Comparison of ENCODE assay signal across 8 mouse cellular contexts in the genomic region with DNA sequence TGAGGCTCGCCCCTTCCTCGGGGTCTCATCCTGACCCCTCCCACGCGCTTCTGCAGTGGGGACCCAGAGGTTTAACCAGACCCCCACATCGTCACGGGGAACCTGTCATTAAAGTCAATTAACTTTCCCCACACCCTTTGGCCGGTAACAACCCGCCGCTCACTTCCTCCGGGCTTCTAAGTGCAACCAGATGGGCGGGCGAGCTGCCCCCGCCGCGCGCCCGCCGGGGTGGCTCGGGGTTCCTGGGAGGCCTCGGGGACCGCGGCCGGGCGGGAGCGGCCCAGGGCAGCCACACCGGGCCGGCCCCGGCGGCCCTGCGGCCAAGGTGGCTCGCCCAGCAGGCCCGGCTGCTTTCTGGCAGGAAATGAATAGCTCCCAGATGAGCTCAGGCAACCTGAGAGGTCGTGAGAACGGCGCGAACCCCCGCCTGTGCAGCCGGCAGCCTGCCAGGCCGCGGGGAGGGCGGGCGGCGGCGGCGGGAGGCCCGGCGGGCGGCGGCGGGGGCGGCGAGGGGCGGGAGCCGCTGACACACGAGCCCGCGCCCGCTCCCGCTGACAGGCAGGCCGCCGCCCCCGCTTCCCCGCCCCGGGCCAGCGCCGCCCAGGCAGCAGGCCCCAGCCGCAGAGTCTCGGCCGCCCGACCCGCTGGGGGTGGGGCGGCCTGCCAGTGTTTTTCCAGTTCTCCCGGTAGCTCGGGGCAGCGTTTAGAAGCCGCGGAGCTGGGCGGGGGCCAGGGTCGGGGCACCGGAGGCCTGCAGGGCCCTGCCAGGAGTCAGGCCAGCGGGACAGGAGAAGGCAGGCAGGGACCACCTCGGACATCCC. TPM values are rescaled to one million over a fixed set of nuclear protein-coding genes. Genes with fewer than 3 reads are reported as not detected.
DNase-seq lines count a peak whose midpoint lies in the region; ATAC-seq and TF ChIP-seq lines count a peak whose summit lies in the region.

No protein-coding gene starts in this region.

- no peaks in the 10 kb centered on the region for H3K79me2 ChIP-seq in CH12.LX (replicated peaks; ENCODE audit: control insufficient read depth, extremely low read depth, insufficient read depth, poor library complexity, severe bottlenecking)

- peak overlapping the region; percentile 88 for H3K4me2 ChIP-seq in CH12.LX (ENCODE audit: insufficient read depth, low read depth, poor library complexity, severe bottlenecking)
- peak overlapping the region; percentile 94 for H3K4me2 ChIP-seq in forebrain, embryonic 14.5 days (ENCODE audit: low read length)
- peak overlapping the region; percentile 93 for H3K4me2 ChIP-seq in lung, embryonic 16.5 days (ENCODE audit: low read depth, low read length)

- dilution Hi-C loops in CH12.LX (cut with MboI; ENCODE audit: extremely low pct_ligation_motif_present, extremely low pct_unique_long_range_greater_than_20kb, low sequenced_read_pairs), result no loop called here

- H3K4me3 ChIP-seq in CH12.LX (replicated peaks in 1 of 3; ENCODE audit: low read depth in 2 of 3, low read length in 2 of 3, poor library complexity in 1 of 3), result peak overlapping the region; percentile 32 to 50 (median 48)
- H3K4me3 ChIP-seq in brown adipose tissue, adult 24 weeks (ENCODE audit: insufficient read depth, low read depth, low read length), result peak overlapping the region; percentile 63
- peak overlapping the region; percentile 40 for H3K4me3 ChIP-seq in forebrain, embryonic 14.5 days (ENCODE audit: low read depth, low read length)
- H3K4me3 ChIP-seq in layer of hippocampus, adult 2 months, result peak overlapping the region; percentile 55
- H3K4me3 ChIP-seq in lung, embryonic 16.5 days (ENCODE audit: low read length), result peak overlapping the region; percentile 54

- TF ChIP-seq EP300 in CH12.LX (IDR thresholded peaks at IDR 0.05; ENCODE audit: low read length), result no peak

- in situ Hi-C loops in CH12.LX (cut with MboI; ENCODE audit: low pct_ligation_motif_present, low pct_unique_long_range_greater_than_20kb, low sequenced_read_pairs), result loop anchor here (5.0 to 10.0 kb wide), 4 partner anchors 43 to 343 kb away; no protein-coding TSS in a partner anchor

- TF ChIP-seq POLR2A in CH12.LX (IDR thresholded peaks at IDR 0.05; ENCODE audit: low read depth, low read length), result 0 out of 2 replicates have a peak, but pooled peaks have one; percentile 34

- TF ChIP-seq RAD21 in CH12.LX (IDR thresholded peaks at IDR 0.05; ENCODE audit: low read depth, low read length), result no peak

- H3K36me3 ChIP-seq in CH12.LX (replicated peaks in 1 of 2; ENCODE audit: control insufficient read depth in 1 of 2, insufficient read depth in 1 of 2, low read length in 1 of 2), result no peaks in the 10 kb centered on the region
- no peaks in the 10 kb centered on the region for H3K36me3 ChIP-seq in forebrain, embryonic 14.5 days (ENCODE audit: control insufficient read depth, insufficient read depth, low read length)
- H3K36me3 ChIP-seq in lung, embryonic 16.5 days (ENCODE audit: control insufficient read depth, insufficient read depth, low read length), result no peaks in the 10 kb centered on the region; the same call in 1 of the 2 replicates

- H3K27ac ChIP-seq in CH12.LX (ENCODE audit: insufficient read depth, low read depth), result no peak overlapping the region
- H3K27ac ChIP-seq in brown adipose tissue, adult 24 weeks (replicated peaks; ENCODE audit: low read depth, low read length), result peak overlapping the region; percentile 83
- H3K27ac ChIP-seq in forebrain, embryonic 14.5 days (ENCODE audit: low read depth, low read length), result peak overlapping the region; percentile 65
- H3K27ac ChIP-seq in layer of hippocampus, adult 2 months, result peak overlapping the region; percentile 81
- H3K27ac ChIP-seq in lung, embryonic 16.5 days (ENCODE audit: low read length), result peak overlapping the region; percentile 100

- H3K4me1 ChIP-seq in CH12.LX (ENCODE audit: control insufficient read depth in 1 of 2, insufficient read depth in 2 of 2), result peaks cover 3 to 55% of the 10 kb centered on the region in 2 experiments
- H3K4me1 ChIP-seq in brown adipose tissue, adult 24 weeks (ENCODE audit: control insufficient read depth, insufficient read depth, insufficient read length, low read length), result no peaks in the 10 kb centered on the region
- peaks cover 22% of the 10 kb centered on the region for H3K4me1 ChIP-seq in forebrain, embryonic 14.5 days (ENCODE audit: control insufficient read depth, insufficient read depth, low read length)
- peaks cover 28% of the 10 kb centered on the region for H3K4me1 ChIP-seq in lung, embryonic 16.5 days (replicated peaks; ENCODE audit: control insufficient read depth, insufficient read depth, low read length)

- under 1% methylated on average over 46 of the region's 82 CpGs for WGBS in forebrain, embryonic 14.5 days
- under 1% methylated on average over 43 of the region's 82 CpGs for WGBS in lung, embryonic 16.5 days

- peak overlapping the region; percentile 64 for H3K9ac ChIP-seq in CH12.LX (ENCODE audit: insufficient read depth, low read depth)
- peak overlapping the region; percentile 69 for H3K9ac ChIP-seq in forebrain, embryonic 14.5 days (ENCODE audit: low read length)
- peak overlapping the region; percentile 84 for H3K9ac ChIP-seq in lung, embryonic 16.5 days (ENCODE audit: low read length)

- ATAC-seq in forebrain, embryonic 14.5 days, result peak; percentile 75
- peak; percentile 85 for ATAC-seq in lung, embryonic 16.5 days (ENCODE audit: low read depth)

- peaks cover 63% of the 10 kb centered on the region for H3K27me3 ChIP-seq in CH12.LX (replicated peaks)
- H3K27me3 ChIP-seq in forebrain, embryonic 14.5 days (replicated peaks; ENCODE audit: control insufficient read depth, insufficient read depth, low read length), result no peaks in the 10 kb centered on the region; the same call in 1 of the 2 replicates
- H3K27me3 ChIP-seq in lung, embryonic 16.5 days (ENCODE audit: control insufficient read depth, insufficient read depth, low read depth, low read length), result no peaks in the 10 kb centered on the region

- DNase-seq in CH12.LX (ENCODE audit: extremely low read depth), result peak; percentile 35
- peak; percentile 77 for DNase-seq in forebrain, embryonic 14.5 days (ENCODE audit: low spot score)
- DNase-seq in heart, postnatal 14 days, result peak; percentile 88 to 93
- DNase-seq in layer of hippocampus, adult 2 months (ENCODE audit: low spot score in 2 of 2), result peak; percentile 42 to 65
- DNase-seq in retina, embryonic 14.5 days (ENCODE audit: low spot score), result peak; percentile 77
- DNase-seq in thymus, postnatal 25 days, result peak; percentile 56

- no peaks in the 10 kb centered on the region for H3K9me3 ChIP-seq in CH12.LX (replicated peaks; ENCODE audit: low read length)
- H3K9me3 ChIP-seq in forebrain, embryonic 14.5 days (replicated peaks; ENCODE audit: control insufficient read depth, low read length), result no peaks in the 10 kb centered on the region
- H3K9me3 ChIP-seq in lung, embryonic 16.5 days (ENCODE audit: control insufficient read depth, low read length), result no peaks in the 10 kb centered on the region

- no peak for TF ChIP-seq CTCF in CH12.LX (conservative IDR thresholded peaks at IDR 0.05 in 1 of 2, IDR thresholded peaks at IDR 0.05 in 1 of 2; ENCODE audit: low read depth in 2 of 2, low read length in 2 of 2)
- no peak for TF ChIP-seq CTCF in layer of hippocampus, adult 2 months (conservative IDR thresholded peaks at IDR 0.05)

- intact Hi-C loops in heart, postnatal 14 days (cut with DNase I), result loop anchor here (5.0 kb wide), 2 partner anchors 72 to 428 kb away; no protein-coding TSS in a partner anchor

TF ChIP-seq in CH12.LX, 34 proteins besides CTCF, POLR2A, EP300 and RAD21:
- TF ChIP-seq TCF12 (IDR thresholded peaks at IDR 0.05; ENCODE audit: low read depth, low read length) (0 out of 2 replicates have a peak, but pooled peaks have one; percentile 30), KAT2A (IDR thresholded peaks at IDR 0.05; ENCODE audit: insufficient replicate concordance, low read length) (no peak), JUND (conservative IDR thresholded peaks at IDR 0.05; ENCODE audit: low read depth, low read length) (no peak), MAX (IDR thresholded peaks at IDR 0.05; ENCODE audit: low read length) (no peak), SIN3A (IDR thresholded peaks at IDR 0.05; ENCODE audit: low read length) (peak; percentile 73), CHD2 (IDR thresholded peaks at IDR 0.05; ENCODE audit: low read length) (peak; percentile 41), MAFK (IDR thresholded peaks at IDR 0.05; ENCODE audit: insufficient replicate concordance, low read length) (no peak), ELF1 (IDR thresholded peaks at IDR 0.05; ENCODE audit: low read depth, low read length) (no peak; the same call in 1 of the 2 replicates), POLR2AphosphoS2 (IDR thresholded peaks at IDR 0.05; ENCODE audit: low read depth, low read length) (no peak), MXI1 (IDR thresholded peaks at IDR 0.05; ENCODE audit: low read depth, low read length) (peak; percentile 46; the same call in 1 of the 2 replicates), JUN (IDR thresholded peaks at IDR 0.05; ENCODE audit: insufficient read depth, low read depth, low read length) (no peak), UBTF (IDR thresholded peaks at IDR 0.05; ENCODE audit: low read depth, low read length) (peak; percentile 90; the same call in 1 of the 2 replicates), TBP (conservative IDR thresholded peaks at IDR 0.05; ENCODE audit: low read depth, low read length) (no peak), ETS1 (conservative IDR thresholded peaks at IDR 0.05; ENCODE audit: low read depth, low read length) (no peak), ZC3H11A (IDR thresholded peaks at IDR 0.05; ENCODE audit: low read depth, low read length) (no peak), MAZ (IDR thresholded peaks at IDR 0.05; ENCODE audit: low read depth, low read length) (peak; percentile 35), MEF2A (IDR thresholded peaks at IDR 0.05; ENCODE audit: borderline replicate concordance, low read depth, low read length) (peak; percentile 33; the same call in 1 of the 2 replicates), RCOR1 (conservative IDR thresholded peaks at IDR 0.05; ENCODE audit: low read depth, low read length) (0 out of 2 replicates have a peak, but pooled peaks have one; percentile 42)

RNA-seq across cellular contexts. Expression of a gene that starts 6.0 kb away (rescaled TPM):
- 3.4 and 3.6 TPM in 2 replicates for total RNA-seq in CH12.LX (2012; rRNA removed)
- 1.4 and 2.4 TPM in 2 replicates for total RNA-seq in CH12.LX (2014; rRNA removed)
- polyA plus RNA-seq in CH12.LX (2012; ENCODE audit: insufficient read length, low read depth), result 0.53 and 1.6 TPM in 2 replicates
- polyA plus RNA-seq in brown adipose tissue, adult 24 weeks (2012; ENCODE audit: insufficient read depth, insufficient read length, missing spikeins), result 14.0 and 14.4 TPM in 2 replicates
- polyA plus RNA-seq in forebrain, embryonic 14.5 days (2014; fragmentation: Nextera tagmentation; extraction: Ambion mirVana), result 15.2 and 20.5 TPM in 2 replicates
- 10 to 100 TPM; 28.9 to 30.9 TPM for total RNA-seq in heart, postnatal 14 days (2021)
- total RNA-seq in layer of hippocampus, adult 2 months (2021), result 10 to 100 TPM; 23.3 to 32.7 TPM
- 37.1 and 40.7 TPM in 2 replicates for polyA plus RNA-seq in lung, embryonic 16.5 days (2015; fragmentation: Nextera tagmentation; extraction: Ambion mirVana)

Comparison
In these comparisons a context has a peak if more than half of its experiments do, and no peak if none do; other contexts are left out.
1. DNase-seq: peak in every context shown above with its lines; median percentile 90 in heart, postnatal 14 days; 77 in forebrain, embryonic 14.5 days; 77 in retina, embryonic 14.5 days; 56 in thymus, postnatal 25 days; 54 in layer of hippocampus, adult 2 months; 35 in CH12.LX.